Mouse (Mus musculus) E14TG2a.4 (cell line): ENCODE measurements around the gene Dgcr8.

Source experiments
- CTCF ChIP-seq: conservative IDR thresholded peaks from 2 replicates; pipeline ENCODE4 v1.5.1; 2014; ENCODE audit warnings: low read length
- NANOG ChIP-seq: IDR thresholded peaks from 2 replicates; pipeline ENCODE4 v1.6.1; 2014; ENCODE audit warnings: borderline replicate concordance, low read length, mixed read lengths
- POU5F1 ChIP-seq: IDR thresholded peaks from 2 replicates; pipeline ENCODE4 v1.6.1; 2014; ENCODE audit warnings: low read length, borderline replicate concordance

DNA sequence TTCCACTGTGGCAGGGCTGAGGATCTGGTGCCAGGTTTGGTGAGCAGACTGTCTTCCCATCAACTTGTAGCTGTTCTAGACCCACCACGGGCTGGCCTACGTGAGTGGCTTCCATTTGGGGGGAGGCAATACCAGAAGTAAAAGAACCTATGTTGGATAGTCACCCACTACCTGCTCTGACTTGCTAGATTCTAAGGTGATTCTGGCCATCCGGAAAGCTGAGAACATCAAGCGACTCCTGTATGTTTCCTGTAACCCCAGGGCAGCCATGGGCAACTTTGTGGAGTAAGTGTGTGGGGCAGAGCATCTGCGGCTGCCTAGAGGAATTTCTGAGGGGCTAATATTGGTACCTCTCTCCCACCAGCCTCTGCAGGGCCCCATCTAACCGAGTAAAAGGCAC, 36.3 kb downstream of the Dgcr8 start:
- no peak for TF ChIP-seq CTCF
- no peak for TF ChIP-seq POU5F1
- TF ChIP-seq NANOG, result no peak
